Mouse (Mus musculus) right cerebral cortex, adult 2 months (tissue): ENCODE measurements around the gene Susd2.

Source experiments
- DNase-seq, 2 experiments: peaks; one replicate each; pipeline ENCODE4 v3.0.0; 2021 to 2022; ENCODE audit warnings: low spot score in 2 of 2

Susd2 gene

GRCm38 (mm10) chr10:75654053-75654452 is 10.2 kb upstream of the Susd2 start:
- DNase-seq: no peak

- no peak for DNase-seq
These were observed 7.7 kb upstream of the Susd2 start for GRCm38 (mm10) chr10:75651381-75652068.

GRCm38 (mm10) chr10:75650306-75650902 is 6.6 kb upstream of the Susd2 start:
- peak; percentile 34 to 39 for DNase-seq

DNA sequence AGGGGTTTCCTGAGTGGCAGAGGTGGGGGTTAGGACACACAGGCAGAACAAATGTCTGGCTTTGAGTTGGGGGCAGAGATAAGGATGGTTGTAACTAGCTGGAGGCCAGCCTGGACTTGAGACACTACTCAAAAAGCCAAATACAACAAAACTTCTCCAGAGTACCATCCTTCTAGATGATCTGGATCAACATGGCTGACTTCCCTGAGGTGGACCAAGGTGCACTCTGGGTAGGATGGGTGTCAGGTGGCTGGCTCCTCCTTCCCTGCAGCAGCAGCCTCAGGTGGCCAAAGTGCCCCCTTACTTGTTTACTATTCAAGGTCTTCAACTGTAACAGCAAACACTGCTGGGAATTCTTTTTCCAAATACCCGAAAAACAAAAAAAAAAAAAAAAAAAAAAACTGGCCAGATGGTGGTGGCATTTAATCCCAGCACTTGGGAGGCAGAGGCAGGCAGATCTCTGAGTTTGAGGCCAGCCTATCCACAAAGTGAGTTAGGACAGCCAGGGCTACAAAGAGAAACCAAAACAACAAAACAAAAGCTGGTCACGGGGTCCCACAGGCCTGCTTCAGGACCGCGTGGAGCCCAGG is 5.7 kb upstream of the Susd2 start:
- no peak for DNase-seq

DNA sequence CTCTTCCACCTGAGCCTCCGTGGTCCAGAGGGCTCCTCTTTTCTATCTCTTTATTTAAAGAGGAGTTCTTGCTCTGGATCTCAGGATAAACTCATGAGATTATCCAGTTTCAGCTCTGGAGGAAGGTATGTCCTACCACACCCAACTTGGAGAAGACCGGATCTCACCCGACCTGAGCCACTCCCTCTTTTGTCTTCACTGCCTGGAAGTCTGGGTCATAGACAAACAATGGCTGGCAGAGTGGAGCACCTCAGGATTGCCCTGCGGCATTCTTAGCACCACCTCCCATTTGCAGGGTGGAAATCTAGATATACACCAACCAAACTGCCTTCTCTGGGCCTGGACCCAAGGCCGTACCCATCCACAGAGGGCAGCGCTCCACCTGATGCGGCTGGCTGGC is 5.2 kb upstream of the Susd2 start:
- no peak for DNase-seq

- no peak for DNase-seq
These were observed 4.3 kb upstream of the Susd2 start for GRCm38 (mm10) chr10:75648091-75648490.

- peak in 1 of 2 experiments; percentile 42 for DNase-seq
These were observed 3.6 kb upstream of the Susd2 start for GRCm38 (mm10) chr10:75647362-75647761.

GRCm38 (mm10) chr10:75646406-75646805 is 2.6 kb upstream of the Susd2 start:
- DNase-seq: no peak

DNA sequence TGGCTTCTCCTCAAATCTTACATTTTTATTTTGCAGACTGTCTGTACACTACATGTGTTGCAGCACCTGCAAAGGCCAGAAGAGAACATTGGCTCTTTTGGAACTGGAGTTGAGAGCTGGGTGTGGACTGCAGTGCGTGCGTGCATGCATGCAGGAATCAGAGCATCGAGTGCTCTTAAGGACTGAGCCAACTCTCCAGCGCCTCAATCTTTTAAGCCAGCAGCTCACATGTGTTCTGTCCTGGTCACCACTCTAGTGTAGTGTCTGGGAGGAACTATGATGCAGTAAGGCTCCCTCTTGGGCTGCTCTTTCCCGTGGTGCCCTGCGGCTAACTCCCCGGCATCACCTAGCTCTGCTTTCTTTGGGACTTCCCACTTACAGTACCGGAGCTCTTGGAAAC is 1.8 kb upstream of the Susd2 start:
- no peak for DNase-seq

DNA sequence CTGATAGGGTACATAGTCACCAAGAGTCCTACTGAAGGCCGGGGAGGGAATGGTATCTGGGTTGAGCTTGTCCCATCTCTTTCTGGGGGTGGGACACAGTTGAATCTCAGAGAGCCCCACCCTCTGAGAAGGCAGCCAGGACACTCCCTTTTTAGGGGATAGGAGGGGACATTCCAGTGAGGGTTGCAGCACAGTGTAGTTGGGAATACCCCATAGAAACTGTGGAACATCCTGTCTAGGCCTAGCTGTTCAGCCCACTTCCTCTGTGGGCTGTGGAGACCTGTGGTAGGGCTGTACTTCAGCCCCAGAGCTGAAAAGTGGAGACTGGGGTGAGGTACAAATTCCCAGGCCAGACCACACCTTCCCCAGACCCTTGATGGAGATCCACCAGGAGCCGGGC is 917 bp downstream of the Susd2 start:
- no peak for DNase-seq

DNA sequence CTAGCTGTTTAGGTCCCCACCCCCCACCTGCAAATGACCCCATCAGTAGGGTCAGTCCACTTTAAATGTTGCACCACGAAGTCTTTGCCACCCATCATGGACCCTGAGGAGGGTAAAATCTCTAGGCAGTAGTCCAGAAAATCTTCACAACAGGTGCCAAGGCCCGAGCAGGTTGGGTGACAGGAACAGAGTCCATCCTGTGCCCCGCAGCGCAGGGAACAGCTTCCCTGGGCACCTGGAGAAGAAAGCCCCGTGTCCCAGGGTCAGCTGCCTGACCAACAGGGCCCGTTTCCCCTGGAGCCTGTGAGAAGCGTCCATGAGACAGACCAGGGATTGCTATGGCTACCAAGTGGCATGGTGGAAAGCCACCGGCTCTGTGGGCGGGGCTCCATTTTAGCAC is 1.4 kb downstream of the Susd2 start:
- DNase-seq: no peak

DNA sequence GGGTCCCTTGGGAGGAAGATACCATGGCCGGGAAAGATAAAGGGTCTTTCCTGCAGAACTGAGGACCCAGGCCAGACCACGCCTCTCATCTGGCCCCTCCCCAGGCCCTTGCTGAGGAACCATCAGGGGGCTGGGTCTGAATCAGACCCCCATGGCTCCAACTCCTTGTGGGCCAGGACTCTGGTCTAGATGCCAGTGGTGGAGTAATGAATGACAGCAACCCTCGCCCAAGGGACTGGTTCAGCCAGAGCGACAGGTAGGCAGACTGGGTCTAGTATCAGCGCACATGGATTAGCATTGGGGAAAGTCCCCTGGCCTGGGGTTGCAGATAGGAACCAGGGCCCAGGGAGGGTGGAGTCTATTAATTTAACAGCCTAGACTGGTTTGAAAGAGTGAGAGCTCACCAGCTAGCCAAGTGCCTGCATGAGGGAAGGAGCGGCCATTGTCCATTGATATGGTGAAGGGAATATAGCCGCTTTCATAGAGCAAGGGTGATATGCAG is 2.0 kb downstream of the Susd2 start:
- no peak for DNase-seq

DNA sequence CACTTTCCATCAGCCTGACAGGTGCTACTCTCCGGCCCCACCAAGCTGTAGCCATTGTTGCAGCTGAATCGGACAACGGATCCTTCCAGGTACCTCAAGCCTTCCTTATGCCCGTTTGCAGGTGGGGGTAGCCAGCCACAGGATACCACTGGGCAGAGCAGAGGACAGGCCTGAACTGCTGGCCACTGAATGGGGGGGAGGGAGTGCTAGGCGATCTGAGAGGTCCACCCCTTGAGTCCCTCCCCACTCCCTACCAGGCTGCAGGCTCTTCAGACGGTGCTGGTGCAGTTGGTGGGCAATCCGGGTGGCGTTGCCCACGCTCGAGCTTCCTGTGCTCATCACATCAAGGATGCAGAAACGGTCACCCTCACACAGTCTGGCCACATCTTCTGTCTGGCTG is 6.1 kb downstream of the Susd2 start:
- DNase-seq: no peak

GRCm38 (mm10) chr10:75636084-75636786 is 7.6 kb downstream of the Susd2 start:
- DNase-seq: no peak

DNA sequence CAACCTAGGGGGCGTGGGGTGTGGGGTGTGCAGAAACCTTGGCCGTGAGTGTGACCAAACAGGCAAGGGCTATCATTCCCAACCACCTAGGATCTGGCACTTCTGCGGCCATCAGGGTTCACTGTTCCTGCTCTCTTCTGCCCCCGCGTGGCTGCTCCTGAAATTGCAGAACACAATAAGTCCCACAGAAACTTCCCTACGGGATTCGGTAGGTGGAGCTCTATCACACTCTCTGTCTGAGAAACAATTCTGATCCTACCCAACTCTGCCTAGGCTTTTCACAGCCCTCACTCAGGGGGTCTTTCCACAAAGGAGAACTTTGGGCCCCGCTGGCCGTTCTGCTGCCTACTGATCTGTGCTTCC is 8.1 kb downstream of the Susd2 start:
- DNase-seq: peak; percentile 88 to 93

DNA sequence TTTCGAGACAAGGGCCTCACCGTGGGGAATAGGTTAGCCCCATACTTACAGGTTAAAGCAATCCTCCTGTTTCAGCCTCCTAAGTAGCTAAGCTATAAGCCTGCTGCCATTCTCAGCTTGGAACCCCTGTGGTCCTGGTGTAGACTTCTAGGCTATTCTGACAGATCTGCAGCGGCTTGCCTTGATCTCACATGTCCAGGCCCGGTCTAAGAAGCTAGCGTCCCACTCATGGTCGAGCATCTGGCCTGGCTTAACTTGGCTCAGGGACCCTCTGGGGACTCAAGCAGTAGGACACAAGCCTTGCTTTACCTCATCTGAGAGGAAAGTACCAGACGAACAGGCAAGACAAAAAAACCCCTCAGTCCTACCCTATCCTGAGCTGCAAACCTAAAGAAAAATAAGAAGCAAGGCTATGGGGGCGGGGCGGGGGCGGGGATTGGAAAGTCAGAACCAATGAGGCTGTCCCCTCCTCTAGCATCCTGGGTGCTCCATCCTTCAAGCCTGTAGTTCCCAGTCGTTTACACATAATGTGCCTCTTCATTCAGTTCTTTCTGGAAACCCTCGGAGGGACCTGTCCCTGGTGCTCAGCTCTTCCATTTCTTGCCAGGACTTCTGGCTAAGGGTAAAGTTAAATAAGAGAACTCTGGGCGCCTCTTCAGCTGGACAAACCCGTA is 8.7 kb downstream of the Susd2 start:
- no peak for DNase-seq

- DNase-seq: no peak
These were observed 9.2 kb downstream of the Susd2 start for GRCm38 (mm10) chr10:75634610-75635009.

- no peak for DNase-seq
These were observed 10.2 kb downstream of the Susd2 start for GRCm38 (mm10) chr10:75633576-75634139.

DNA sequence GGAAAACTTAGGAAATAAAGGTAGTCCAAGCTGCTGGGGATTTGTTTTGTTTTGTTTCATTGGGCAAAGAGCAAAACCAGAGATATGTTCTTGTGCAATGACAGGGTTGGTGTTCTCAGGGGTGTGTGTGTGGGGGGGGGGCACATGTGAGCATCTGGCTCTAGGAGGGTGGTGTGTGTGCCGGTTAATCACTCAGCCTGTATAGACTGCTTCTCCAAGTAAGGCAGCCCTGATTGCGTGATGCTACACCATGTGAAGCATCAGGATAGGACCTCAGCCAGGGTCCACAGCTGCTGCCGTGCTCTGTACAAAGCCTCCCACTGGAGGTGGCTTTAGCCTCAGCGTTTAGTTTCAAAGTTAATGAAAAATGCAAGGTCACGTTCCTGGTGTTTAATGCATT is 10.8 kb downstream of the Susd2 start:
- DNase-seq: no peak

- DNase-seq: no peak
These were observed 11.2 kb downstream of the Susd2 start for GRCm38 (mm10) chr10:75632633-75633032.

GRCm38 (mm10) chr10:75627490-75627889 is 16.3 kb downstream of the Susd2 start:
- no peak for DNase-seq

GRCm38 (mm10) chr10:75626991-75627390 is 16.8 kb downstream of the Susd2 start:
- DNase-seq: no peak
